Mouse (Mus musculus): ENCODE measurements around the gene Olfr215. TPM values are rescaled to one million over a fixed set of nuclear protein-coding genes. Genes with fewer than 3 reads are reported as not detected.
"Not testable (repeated sequence)": the region's sequence is repeated elsewhere in the genome, so short reads cannot be mapped to it uniquely, and the experiment has no call there.

Gene Olfr215
- polyA plus RNA-seq, 1 experiment from 2014 or later = not detected

DNA sequence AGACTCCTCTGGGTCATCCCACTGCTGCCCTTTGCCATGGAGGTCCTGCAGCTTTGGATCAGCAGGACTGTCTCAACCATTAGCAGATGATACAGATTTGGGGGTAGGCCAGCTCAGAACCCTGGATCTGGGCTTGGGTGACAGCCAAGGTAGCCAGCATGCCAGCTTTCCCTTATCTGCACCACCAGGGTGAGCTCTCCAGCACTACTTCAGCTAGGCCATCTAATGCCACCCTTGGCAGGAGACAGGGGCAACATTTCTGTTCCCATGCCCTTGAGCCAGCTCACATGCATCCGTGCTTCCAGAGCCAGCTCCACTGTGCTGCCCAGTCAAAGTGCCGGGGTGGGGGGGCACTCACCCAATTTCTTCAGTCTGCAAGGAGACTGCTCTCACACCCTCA is 31.7 kb upstream of the Olfr215 start:
- no peak for ATAC-seq (replicated peaks; ENCODE audit: low FRiP score)
- H3K27me3 ChIP-seq (ENCODE audit: control insufficient read depth, insufficient read depth, low read length) = no peaks in the 10 kb centered on the region
- no peak for DNase-seq (ENCODE audit: low spot score)
- 87% methylated on average over 2 of the region's 2 CpGs for WGBS
- H3K27ac ChIP-seq (ENCODE audit: low read depth, low read length) = no peak overlapping the region
- H3K4me1 ChIP-seq (replicated peaks; ENCODE audit: control insufficient read depth, insufficient read depth, low read length) = no peaks in the 10 kb centered on the region
- H3K9ac ChIP-seq (ENCODE audit: low read length) = no peak overlapping the region
- no peak overlapping the region for H3K4me3 ChIP-seq (ENCODE audit: low read depth, low read length)
- no peak overlapping the region for H3K4me2 ChIP-seq (ENCODE audit: low read depth, low read length, severe bottlenecking)
- H3K36me3 ChIP-seq (ENCODE audit: control insufficient read depth, insufficient read depth, low read length) = no peaks in the 10 kb centered on the region
- no peaks in the 10 kb centered on the region for H3K9me3 ChIP-seq (ENCODE audit: control insufficient read depth, low read length)

DNA sequence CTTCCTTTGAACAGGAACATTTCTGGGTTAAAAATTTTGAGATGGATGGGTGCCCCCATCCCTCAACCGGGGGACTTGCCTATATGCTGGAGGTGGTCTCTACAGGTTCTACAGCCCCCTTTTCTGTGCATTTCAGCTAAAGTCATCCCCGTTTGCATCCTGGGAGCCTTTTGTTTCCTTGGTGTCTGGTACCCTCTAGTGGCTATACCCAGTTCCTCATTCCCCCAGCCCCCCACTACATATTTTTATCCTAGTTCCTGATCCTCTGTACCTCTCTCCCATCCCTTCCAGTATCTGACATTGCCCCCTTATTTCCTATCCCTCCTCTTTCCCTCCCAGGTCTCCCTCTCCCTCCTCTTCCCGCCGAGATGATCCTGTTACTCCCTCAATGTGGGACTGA is 23.2 kb upstream of the Olfr215 start:
- no peak overlapping the region for H3K4me3 ChIP-seq (ENCODE audit: low read depth, low read length)
- H3K27ac ChIP-seq (ENCODE audit: low read depth, low read length) = no peak overlapping the region
- DNase-seq (ENCODE audit: low spot score) (no peak), ATAC-seq (replicated peaks; ENCODE audit: low FRiP score) (no peak)
- no peak overlapping the region for H3K4me2 ChIP-seq (ENCODE audit: low read depth, low read length, severe bottlenecking)
- no peaks in the 10 kb centered on the region for H3K9me3 ChIP-seq (ENCODE audit: control insufficient read depth, low read length)
- 52% methylated on average over 4 of the region's 4 CpGs for WGBS
- no peaks in the 10 kb centered on the region for H3K36me3 ChIP-seq (ENCODE audit: control insufficient read depth, insufficient read depth, low read length)
- H3K27me3 ChIP-seq (ENCODE audit: control insufficient read depth, insufficient read depth, low read length) = no peaks in the 10 kb centered on the region
- no peaks in the 10 kb centered on the region for H3K4me1 ChIP-seq (replicated peaks; ENCODE audit: control insufficient read depth, insufficient read depth, low read length)
- no peak overlapping the region for H3K9ac ChIP-seq (ENCODE audit: low read length)

DNA sequence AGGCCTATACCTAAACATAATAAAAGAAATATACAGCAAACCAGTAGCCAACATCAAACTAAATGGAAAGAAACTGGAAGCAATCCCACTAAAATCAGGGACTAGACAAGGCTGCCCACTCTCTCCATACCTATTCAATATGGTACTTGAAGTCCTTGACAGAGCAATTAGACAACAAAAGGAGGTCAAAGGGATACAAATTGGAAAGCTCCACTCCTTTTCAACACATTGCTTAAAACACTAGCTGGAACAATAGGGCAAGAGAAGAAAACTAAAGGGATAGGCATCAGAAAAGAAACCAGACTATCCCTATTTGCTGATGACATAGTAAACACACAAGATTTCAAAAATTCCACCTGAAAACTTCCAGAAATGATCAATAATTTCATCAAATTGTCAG is 17.0 kb upstream of the Olfr215 start:
- not testable (repeated sequence) for H3K4me2 ChIP-seq (ENCODE audit: low read depth, low read length, severe bottlenecking); H3K9me3 ChIP-seq (ENCODE audit: control insufficient read depth, low read length); H3K27me3 ChIP-seq (ENCODE audit: control insufficient read depth, insufficient read depth, low read length); H3K9ac ChIP-seq (ENCODE audit: low read length); ATAC-seq (replicated peaks; ENCODE audit: low FRiP score); H3K4me1 ChIP-seq (replicated peaks; ENCODE audit: control insufficient read depth, insufficient read depth, low read length); DNase-seq (ENCODE audit: low spot score); H3K36me3 ChIP-seq (ENCODE audit: control insufficient read depth, insufficient read depth, low read length); H3K4me3 ChIP-seq (ENCODE audit: low read depth, low read length); H3K27ac ChIP-seq (ENCODE audit: low read depth, low read length)

DNA sequence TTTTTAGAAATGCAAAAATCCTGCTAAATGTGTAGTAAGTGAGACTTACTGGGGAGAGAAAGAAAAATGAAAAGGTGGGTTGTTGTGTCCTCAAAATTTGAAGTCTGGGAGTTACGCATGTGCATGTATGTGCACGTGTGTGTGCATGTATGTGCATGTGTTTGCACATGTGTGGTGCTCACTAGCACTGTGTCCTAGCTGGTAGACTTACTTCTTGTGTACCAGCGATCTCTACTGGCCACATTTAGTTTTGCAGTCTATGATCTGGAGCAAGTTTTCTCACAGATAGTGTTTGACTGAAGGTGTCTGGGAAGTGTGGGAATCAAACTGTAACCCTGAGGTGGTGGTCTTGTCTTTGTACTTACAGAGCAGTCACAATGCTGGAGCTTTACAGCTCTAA is 14.2 kb downstream of the Olfr215 start:
- Histone ChIP-seq H3K27ac (ENCODE audit: low read depth, low read length) (no peak overlapping the region), H3K27me3 (ENCODE audit: control insufficient read depth, insufficient read depth, low read length) (no peaks in the 10 kb centered on the region), H3K4me3 (ENCODE audit: low read depth, low read length) (no peak overlapping the region), H3K36me3 (ENCODE audit: control insufficient read depth, insufficient read depth, low read length) (no peaks in the 10 kb centered on the region), H3K9me3 (ENCODE audit: control insufficient read depth, low read length) (no peaks in the 10 kb centered on the region), H3K4me1 (replicated peaks; ENCODE audit: control insufficient read depth, insufficient read depth, low read length) (no peaks in the 10 kb centered on the region), H3K9ac (ENCODE audit: low read length) (no peak overlapping the region), H3K4me2 (ENCODE audit: low read depth, low read length, severe bottlenecking) (no peak overlapping the region)
- WGBS = 29% methylated on average over 3 of the region's 3 CpGs
- ATAC-seq (replicated peaks; ENCODE audit: low FRiP score) = 0 out of 2 replicates have a peak, but pooled peaks have one; percentile 42
- DNase-seq (ENCODE audit: low spot score) = no peak

DNA sequence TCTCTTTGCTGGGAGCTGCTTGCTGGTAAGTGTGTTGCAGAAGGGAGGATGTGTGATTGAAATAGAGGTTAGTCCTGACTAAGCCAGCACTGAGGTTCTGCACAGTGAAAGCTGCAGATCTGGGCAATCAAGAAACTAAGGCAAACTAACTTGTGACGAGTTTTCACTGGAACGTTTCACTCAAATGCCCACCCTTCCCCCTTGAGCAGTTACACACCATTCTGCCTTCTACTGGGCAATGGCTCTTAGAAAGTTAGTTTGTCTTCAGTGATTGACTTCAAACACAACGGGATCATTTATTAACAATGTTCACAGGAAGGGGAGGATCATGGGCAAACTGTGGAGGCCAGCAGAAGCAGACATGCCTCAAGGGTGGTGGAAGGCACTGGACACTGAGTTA is 29.0 kb downstream of the Olfr215 start:
- 73% methylated on average over 3 of the region's 3 CpGs for WGBS

DNA sequence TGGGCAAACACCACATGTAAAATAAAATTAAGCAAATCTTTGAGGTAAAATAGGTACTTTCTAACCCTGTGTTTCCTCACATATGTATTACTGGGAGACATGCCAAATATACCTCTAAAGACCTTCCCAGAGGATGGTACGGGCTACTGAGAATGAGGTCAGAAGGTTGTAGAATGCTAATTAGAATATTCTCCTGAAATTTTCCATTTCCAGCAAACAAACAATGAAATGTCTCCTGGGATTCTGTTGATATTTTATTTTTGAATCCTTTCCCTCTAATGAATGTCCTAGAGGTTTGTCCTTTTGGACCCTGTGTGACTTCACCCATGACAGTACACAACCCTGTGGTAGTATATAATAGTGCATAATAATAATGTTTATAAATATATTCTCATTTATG is 30.1 kb downstream of the Olfr215 start, which contains the start of gene Olfr214:
Olfr214 (plus strand) TSS at position 301 of the 400 bp plus-strand sequence.
- DNase-seq (ENCODE audit: low spot score) = no peak
- 81% methylated on average over 1 of the region's 1 CpGs for WGBS
- no peak within 1 kb of the TSS for H3K4me3 ChIP-seq (ENCODE audit: low read depth, low read length)
- H3K9me3 ChIP-seq (ENCODE audit: control insufficient read depth, low read length) = no peaks in the 10 kb centered on the region
- no peak for ATAC-seq (replicated peaks; ENCODE audit: low FRiP score)
- H3K27ac ChIP-seq (ENCODE audit: low read depth, low read length) = no peak within 1 kb of the TSS
- no peaks in the 10 kb centered on the region for H3K27me3 ChIP-seq (ENCODE audit: control insufficient read depth, insufficient read depth, low read length)
- H3K4me1 ChIP-seq (replicated peaks; ENCODE audit: control insufficient read depth, insufficient read depth, low read length) = no peaks in the 10 kb centered on the region
- H3K36me3 ChIP-seq (ENCODE audit: control insufficient read depth, insufficient read depth, low read length) = no peaks in the 10 kb centered on the region
- no peak within 1 kb of the TSS for H3K9ac ChIP-seq (ENCODE audit: low read length)
- no peak within 1 kb of the TSS for H3K4me2 ChIP-seq (ENCODE audit: low read depth, low read length, severe bottlenecking)

More for the DNA sequence above, 29.0 kb downstream of the Olfr215 start:
- H3K27me3 ChIP-seq (ENCODE audit: control insufficient read depth, insufficient read depth, low read length) = no peaks in the 10 kb centered on the region
- H3K36me3 ChIP-seq (ENCODE audit: control insufficient read depth, insufficient read depth, low read length) = no peaks in the 10 kb centered on the region
- no peak overlapping the region for H3K4me3 ChIP-seq (ENCODE audit: low read depth, low read length)
- no peak overlapping the region for H3K9ac ChIP-seq (ENCODE audit: low read length)
- DNase-seq (ENCODE audit: low spot score) = no peak
- H3K27ac ChIP-seq (ENCODE audit: low read depth, low read length) = no peak overlapping the region
- no peaks in the 10 kb centered on the region for H3K4me1 ChIP-seq (replicated peaks; ENCODE audit: control insufficient read depth, insufficient read depth, low read length)
- ATAC-seq (replicated peaks; ENCODE audit: low FRiP score) = no peak
- H3K4me2 ChIP-seq (ENCODE audit: low read depth, low read length, severe bottlenecking) = no peak overlapping the region
- H3K9me3 ChIP-seq (ENCODE audit: control insufficient read depth, low read length) = no peaks in the 10 kb centered on the region

DNA sequence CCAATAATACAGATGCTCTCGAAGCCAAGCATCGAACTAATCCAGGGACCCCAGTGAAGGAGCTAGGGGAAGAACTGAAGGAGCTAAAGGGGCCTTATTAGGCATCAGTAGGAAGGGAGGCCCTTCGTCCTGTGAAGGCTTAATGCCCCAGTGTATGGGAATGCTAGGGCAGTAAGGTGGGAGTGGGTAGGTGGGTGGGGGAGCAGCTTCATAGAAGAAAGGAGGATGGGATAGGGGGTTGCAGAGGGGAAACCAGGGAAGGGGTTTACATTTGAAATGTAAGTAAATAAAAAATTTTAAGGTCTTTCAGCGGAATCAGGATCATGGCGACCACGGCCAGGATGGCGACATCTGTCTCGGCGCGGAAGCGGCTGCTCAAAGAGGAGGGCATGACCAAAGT is 33.2 kb downstream of the Olfr215 start, which contains the start of gene Gm5580:
Gm5580 (plus strand) TSS at position 301 of the 400 bp plus-strand sequence.
- not testable (repeated sequence) for H3K4me2 ChIP-seq (ENCODE audit: low read depth, low read length, severe bottlenecking); ATAC-seq (replicated peaks; ENCODE audit: low FRiP score); H3K27ac ChIP-seq (ENCODE audit: low read depth, low read length); DNase-seq (ENCODE audit: low spot score); H3K4me1 ChIP-seq (replicated peaks; ENCODE audit: control insufficient read depth, insufficient read depth, low read length); H3K4me3 ChIP-seq (ENCODE audit: low read depth, low read length); H3K9ac ChIP-seq (ENCODE audit: low read length); H3K9me3 ChIP-seq (ENCODE audit: control insufficient read depth, low read length); H3K27me3 ChIP-seq (ENCODE audit: control insufficient read depth, insufficient read depth, low read length); H3K36me3 ChIP-seq (ENCODE audit: control insufficient read depth, insufficient read depth, low read length)
- WGBS = 95% methylated on average over 11 of the region's 11 CpGs

DNA sequence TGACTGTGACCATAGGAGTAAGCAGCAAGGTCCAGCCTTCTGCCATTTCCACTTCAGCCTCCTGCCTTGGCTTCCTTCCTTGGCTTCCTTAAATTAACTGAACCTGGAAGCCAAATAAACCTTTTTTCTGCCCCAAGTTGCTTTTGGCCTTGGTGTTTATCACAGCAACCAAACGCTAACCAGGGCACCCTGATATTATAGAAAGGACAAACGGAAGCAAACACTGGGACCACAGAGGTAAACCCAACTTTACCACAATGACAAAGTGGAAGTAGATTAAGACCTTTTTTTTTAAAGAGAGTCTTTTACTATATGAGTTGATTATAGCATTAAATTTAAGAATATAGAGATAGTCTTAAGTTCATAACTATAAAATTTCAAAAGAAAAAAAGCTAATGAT is 41.5 kb downstream of the Olfr215 start:
- H3K36me3 ChIP-seq (ENCODE audit: control insufficient read depth, insufficient read depth, low read length) = no peaks in the 10 kb centered on the region
- WGBS = 82% methylated on average over 2 of the region's 2 CpGs
- H3K9ac ChIP-seq (ENCODE audit: low read length) = no peak overlapping the region
- H3K9me3 ChIP-seq (ENCODE audit: control insufficient read depth, low read length) = no peaks in the 10 kb centered on the region
- no peak overlapping the region for H3K27ac ChIP-seq (ENCODE audit: low read depth, low read length)
- no peaks in the 10 kb centered on the region for H3K27me3 ChIP-seq (ENCODE audit: control insufficient read depth, insufficient read depth, low read length)
- no peak for DNase-seq (ENCODE audit: low spot score)
- no peak for ATAC-seq (replicated peaks; ENCODE audit: low FRiP score)
- no peak overlapping the region for H3K4me3 ChIP-seq (ENCODE audit: low read depth, low read length)
- H3K4me1 ChIP-seq (replicated peaks; ENCODE audit: control insufficient read depth, insufficient read depth, low read length) = no peaks in the 10 kb centered on the region
- no peak overlapping the region for H3K4me2 ChIP-seq (ENCODE audit: low read depth, low read length, severe bottlenecking)

DNA sequence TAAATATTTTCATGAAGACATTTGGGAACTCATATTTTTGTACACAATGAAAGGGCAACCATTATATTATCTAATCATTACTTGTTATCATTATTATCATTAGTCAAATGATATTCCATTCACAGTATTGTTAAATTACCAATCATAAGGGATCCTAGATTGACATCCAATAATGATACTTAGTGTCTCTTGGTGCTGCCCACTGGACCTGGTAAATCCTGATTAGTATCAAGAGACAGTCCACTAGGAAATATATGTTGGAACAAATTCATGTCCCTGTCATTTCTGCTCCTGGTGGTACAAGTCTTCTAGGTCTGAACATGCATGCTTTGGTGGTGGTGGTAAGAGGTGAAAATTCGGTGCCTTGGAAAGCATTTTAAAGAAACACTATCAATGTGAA is 45.8 kb downstream of the Olfr215 start, which contains the start of gene Olfr213:
Olfr213 (plus strand) TSS at position 301 of the 400 bp plus-strand sequence.
- Histone ChIP-seq H3K36me3 (ENCODE audit: control insufficient read depth, insufficient read depth, low read length) (no peaks in the 10 kb centered on the region), H3K9ac (ENCODE audit: low read length) (no peak within 1 kb of the TSS), H3K27ac (ENCODE audit: low read depth, low read length) (no peak within 1 kb of the TSS), H3K4me2 (ENCODE audit: low read depth, low read length, severe bottlenecking) (no peak within 1 kb of the TSS), H3K27me3 (ENCODE audit: control insufficient read depth, insufficient read depth, low read length) (no peaks in the 10 kb centered on the region), H3K4me1 (replicated peaks; ENCODE audit: control insufficient read depth, insufficient read depth, low read length) (no peaks in the 10 kb centered on the region), H3K4me3 (ENCODE audit: low read depth, low read length) (no peak within 1 kb of the TSS), H3K9me3 (ENCODE audit: control insufficient read depth, low read length) (no peaks in the 10 kb centered on the region)
- no peak for DNase-seq (ENCODE audit: low spot score)
- ATAC-seq (replicated peaks; ENCODE audit: low FRiP score) = no peak
- 89% methylated on average over 1 of the region's 1 CpGs for WGBS

All from forebrain, embryonic 11.5 days (tissue).